Mouse (Mus musculus) spleen, adult 2 months (tissue): ENCODE measurements around the gene Sub1.

ENCODE experiments used
- CTCF ChIP-seq: fragments of 200-500 bp; IDR thresholded peaks from 2 replicates; pipeline ENCODE4 v1.5.1; 2011; ENCODE audit warnings: mild to moderate bottlenecking, inconsistent platforms; ENCODE audit not compliant: insufficient read depth, insufficient read length, insufficient replicate concordance; ENCODE audit errors: extremely low read depth
- POLR2A ChIP-seq: fragments of 200-500 bp; IDR thresholded peaks from 2 replicates; pipeline ENCODE4 v1.6.1; 2011; ENCODE audit warnings: low read depth, low read length, inconsistent platforms

DNA sequence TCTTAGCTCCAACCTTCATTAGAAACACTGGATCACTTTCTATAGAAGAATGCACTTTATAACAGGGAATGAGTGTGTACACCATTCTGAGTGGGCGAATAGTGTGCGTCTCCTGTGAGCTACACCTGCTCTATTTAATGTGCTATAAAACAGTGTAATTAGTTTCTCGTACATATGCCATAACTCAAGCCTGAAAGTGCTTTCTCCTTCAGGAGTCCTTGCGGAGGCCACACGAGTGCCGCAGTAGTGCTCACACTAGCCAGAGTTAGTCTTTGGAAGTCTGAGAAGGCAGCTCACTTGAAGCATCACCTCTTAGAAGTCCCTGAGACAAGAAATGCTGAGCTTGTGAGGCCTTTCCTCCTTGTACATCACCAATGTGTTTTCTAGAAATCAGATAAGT lies 9.4 kb upstream of the Sub1 start:
- TF ChIP-seq CTCF (no peak), POLR2A (no peak)
